Mouse (Mus musculus): ENCODE measurements around the gene Tbc1d17.

Gene Tbc1d17

DNA sequence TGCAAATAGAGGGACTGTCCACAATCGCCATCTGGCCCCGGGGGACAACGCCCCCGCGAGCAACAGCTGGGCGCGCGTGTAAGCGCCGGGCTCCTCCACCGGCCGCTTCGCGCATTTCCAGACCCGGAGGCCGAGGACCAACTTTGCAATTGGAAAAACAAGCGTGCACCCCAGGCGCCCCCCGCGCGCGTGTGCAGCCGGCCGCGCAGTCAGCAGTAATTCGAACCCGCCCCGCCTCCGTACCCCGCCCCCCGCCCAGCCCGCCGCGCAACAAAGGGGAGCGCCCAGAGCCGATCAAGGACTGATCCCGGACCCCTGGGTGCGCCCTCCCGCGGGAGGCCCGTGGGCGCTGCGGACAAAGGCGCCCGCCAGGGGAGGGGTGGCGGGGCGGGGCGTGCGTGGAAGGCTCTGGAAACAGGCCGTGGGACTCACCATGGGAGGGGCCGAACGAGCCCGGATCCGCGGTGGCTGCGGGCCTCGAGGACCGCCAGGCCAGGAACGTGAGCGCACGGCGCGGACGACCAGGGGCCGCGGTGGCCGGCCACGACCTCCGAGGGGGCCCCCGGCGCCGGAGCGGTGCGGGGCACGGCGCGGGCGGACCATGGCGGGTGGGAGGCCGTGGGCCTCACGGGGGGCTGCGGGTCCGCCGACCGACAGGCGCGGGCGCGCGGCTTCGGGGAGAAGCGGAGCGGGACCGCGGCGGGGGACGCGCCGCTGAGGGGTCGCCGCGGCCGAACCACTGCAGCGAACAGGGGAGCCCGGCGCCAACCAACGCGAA, 20.2 kb upstream of the Tbc1d17 start:
- peak; percentile 73 to 78 for DNase-seq (ENCODE audit: low spot score in 2 of 2)

DNA sequence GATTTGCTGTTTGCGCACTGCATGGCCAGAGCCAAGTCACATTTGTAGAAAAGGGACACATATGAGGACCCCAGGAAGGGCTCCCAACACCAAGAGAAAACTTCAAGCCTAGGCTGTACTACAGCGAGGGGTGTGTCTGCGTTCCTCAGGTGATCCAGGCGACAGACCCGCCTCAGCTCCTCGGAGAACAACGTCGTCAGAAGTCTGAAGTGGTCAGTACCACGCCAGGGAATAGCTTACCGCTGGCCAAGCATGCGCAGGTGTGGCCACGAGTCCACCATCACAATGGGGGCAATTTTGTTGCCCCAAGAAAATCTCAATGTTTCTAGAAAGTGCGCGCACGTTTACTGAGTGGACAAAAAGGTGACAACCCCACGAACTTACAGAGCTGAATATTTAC, 19.6 kb upstream of the Tbc1d17 start:
- DNase-seq (ENCODE audit: low spot score in 2 of 2) = peak in 1 of 2 experiments; percentile 42

GRCm38 (mm10) chr7:44867802-44868201, 18.9 kb upstream of the Tbc1d17 start:
- DNase-seq (ENCODE audit: low spot score in 2 of 2) = no peak

DNA sequence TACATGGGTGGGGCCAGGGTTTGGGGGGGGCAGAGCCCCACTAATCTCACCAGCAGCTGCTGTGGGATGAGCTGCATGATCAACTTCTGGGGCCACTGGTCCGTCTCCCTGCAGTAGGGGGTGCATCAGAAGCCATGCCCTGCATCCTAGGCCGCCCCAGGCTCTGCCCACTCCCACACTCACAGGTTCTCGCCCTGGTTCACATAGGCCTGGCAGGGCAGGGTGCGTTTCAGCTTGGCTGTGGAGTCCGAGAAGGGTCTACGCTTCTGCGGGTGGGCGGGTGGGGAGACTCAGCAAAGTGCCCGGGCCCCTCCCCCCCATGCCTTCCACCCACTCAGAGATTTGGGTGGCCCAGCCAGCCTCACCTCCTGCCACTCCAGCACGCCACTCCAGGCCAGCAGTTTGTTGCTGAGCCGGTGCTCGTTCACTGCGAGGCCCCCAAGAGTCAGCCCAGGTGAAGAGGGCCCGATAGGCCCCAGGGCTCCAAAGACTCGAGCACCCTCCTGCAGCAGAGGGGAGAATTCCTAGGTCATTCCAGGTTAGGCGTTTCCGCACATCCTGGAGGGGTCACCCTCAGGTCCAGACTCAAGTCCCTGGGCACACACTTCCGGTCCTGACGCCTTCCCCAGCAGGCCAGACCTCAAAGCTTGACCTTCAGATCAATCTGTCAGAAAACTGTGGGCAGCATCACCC, 18.3 kb upstream of the Tbc1d17 start:
- DNase-seq (ENCODE audit: low spot score in 2 of 2) = peak in 1 of 2 experiments; percentile 30

- peak; percentile 83 for DNase-seq (ENCODE audit: low spot score in 2 of 2)
Observed at GRCm38 (mm10) chr7:44866276-44867009, 17.6 kb upstream of the Tbc1d17 start.

GRCm38 (mm10) chr7:44864595-44865542, 16.0 kb upstream of the Tbc1d17 start:
- DNase-seq (ENCODE audit: low spot score in 2 of 2) = peak in 1 of 2 experiments; percentile 27

GRCm38 (mm10) chr7:44863982-44864494, 15.2 kb upstream of the Tbc1d17 start:
- DNase-seq (ENCODE audit: low spot score in 2 of 2) = no peak

DNA sequence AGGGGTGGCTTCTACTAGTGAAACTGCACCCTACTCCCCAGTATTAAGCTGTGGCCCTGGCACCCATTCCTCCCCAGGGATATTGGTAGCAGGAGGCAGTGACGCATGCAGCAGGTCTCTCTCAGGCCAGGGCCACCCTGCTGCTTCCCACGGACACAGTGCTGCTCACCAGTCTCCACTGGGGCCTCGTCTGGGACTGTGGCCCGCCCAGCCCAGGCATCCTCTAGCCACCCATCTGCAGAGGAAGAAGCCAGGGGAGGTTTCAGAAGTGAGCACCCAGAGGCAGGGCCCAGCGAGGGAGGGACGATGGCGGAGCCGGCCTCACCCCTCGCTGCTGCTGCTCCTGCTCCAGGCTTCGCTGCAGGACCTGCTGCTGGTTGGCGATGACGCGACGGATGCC, 14.3 kb upstream of the Tbc1d17 start:
- DNase-seq (ENCODE audit: low spot score in 2 of 2) = no peak

GRCm38 (mm10) chr7:44862434-44862833, 13.6 kb upstream of the Tbc1d17 start:
- DNase-seq (ENCODE audit: low spot score in 2 of 2) = no peak

- DNase-seq (ENCODE audit: low spot score in 2 of 2) = no peak
Observed at GRCm38 (mm10) chr7:44861429-44861816, 12.5 kb upstream of the Tbc1d17 start.

DNA sequence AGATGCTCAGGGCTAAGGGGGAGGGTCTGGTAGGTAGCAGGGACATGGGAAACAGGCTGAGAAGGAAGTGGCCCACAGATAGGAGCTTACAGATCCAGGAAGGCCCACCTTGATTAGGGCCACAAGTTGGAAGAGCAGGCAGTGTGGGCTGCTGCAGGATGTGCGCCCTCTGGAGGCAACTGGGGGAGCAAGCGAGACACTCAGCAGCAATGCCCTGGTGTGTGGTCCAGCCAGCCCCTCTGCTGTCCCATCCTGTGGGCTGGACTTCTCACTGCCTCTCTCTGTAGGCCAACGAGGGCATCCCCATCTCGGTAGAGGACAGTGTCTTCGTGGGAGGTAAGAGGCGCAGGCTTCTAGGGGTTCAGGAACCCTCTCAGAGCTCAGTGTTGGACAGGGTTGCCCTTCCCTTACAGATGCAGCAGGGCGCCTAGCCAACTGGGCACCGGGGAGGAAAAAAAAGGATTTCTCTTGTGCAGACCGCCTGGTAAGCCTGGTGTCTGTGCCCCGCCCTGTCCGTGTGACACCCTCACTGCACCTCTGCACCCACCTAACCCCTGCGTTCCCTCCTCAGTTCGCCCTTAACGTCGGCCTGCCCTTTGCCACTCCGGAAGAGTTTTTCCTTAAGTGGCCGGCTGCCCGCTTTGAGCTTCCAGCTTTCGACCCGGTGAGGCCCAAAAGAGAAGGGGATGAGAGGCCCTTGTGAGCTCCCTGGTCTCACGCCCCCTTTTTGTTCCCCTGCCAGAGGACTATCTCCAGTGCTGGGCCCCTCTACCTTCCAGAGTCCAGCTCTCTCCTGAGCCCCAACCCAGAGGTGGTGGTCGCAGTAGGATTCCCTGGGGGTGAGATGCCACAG, 11.9 kb upstream of the Tbc1d17 start:
- peak in 1 of 2 experiments; percentile 56 for DNase-seq (ENCODE audit: low spot score in 2 of 2)

DNA sequence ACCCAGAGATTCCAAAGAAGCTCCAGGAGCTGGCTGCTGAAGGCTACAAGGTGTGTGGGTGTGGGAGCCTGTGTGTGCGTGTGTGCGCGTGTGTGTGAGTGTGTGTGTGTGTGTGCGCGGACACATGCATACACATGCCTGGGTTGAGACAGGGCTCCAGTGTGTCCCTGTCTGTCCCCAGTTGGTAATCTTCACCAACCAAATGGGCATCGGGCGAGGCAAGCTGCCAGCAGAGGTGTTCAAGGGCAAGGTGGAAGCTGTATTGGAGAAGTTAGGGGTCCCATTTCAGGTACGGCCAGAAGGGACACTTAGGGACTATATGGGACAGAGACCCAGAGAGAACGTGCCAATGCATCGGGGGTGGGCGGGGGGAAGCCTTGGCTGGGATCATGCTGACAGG, 11.0 kb upstream of the Tbc1d17 start:
- no peak for DNase-seq (ENCODE audit: low spot score in 2 of 2)

DNA sequence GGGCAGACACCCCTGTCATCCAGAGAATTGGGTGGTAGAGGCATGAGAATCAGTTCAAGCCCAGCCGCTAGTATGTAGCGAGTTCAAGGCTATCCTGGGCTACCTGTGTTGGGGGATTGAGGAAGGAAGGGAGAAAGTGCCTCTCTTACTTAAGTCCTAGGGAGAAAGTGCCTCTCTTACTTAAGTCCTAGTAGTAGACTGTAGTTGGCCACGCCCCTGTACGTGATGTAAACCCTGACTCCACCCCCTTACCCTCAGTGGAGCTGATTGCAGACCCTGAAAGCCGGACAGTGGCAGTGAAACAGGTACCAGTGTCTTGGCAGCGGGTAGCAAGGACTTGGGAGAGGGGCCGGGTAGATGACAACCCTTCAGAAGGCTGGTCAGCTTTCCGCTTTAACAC, 9.0 kb upstream of the Tbc1d17 start:
- no peak for DNase-seq (ENCODE audit: low spot score in 2 of 2)

DNA sequence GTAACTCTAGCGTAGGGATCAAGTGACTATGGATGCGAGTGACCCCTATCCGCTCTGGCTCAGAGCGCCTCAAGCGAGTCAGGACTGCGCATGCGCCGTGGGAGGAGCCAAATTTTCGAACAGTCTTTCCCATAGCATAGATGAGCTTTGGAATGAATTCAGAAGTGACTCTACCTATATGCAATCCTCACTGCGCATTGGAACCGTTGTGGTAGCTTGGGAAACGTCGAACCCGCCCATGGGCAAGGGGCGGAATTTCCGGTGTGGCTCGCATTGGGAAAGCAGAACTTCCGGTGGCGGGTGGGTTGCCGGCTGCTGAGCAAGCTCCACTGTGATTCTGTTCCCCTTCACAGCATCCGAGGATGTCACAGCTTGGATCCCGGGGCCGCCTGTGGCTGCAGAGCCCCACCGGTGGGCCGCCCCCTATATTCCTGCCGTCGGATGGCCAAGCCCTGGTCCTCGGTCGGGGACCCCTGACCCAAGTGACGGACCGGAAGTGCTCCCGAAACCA, 8.2 kb upstream of the Tbc1d17 start, which contains the start of gene Pnkp:
Gene Pnkp, plus strand, starts transcription at position 98 of the 511 bp plus-strand sequence.
- peak; percentile 83 to 89 for DNase-seq (ENCODE audit: low spot score in 2 of 2)

GRCm38 (mm10) chr7:44856265-44856916, 7.5 kb upstream of the Tbc1d17 start:
- no peak for DNase-seq (ENCODE audit: low spot score in 2 of 2)

DNA sequence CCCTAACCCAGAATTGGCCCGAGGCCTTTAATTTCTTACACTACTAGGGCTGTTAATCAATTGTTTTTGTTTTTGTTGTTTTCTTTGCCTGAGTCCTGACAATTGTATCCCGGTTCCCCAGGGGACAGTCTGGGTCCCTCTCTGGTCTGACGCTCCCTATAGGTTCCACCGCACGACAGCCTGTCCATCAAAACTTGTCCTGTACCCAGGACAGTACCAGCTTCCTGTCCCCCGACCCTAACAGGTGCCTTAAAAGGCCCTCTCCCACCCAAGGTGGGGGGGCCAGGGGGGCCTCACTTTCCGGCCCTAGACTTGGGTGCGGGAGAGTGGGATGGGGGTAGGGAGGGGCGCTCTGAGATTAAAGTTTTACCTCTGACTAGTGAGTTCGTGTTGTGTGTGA, 6.2 kb upstream of the Tbc1d17 start:
- no peak for DNase-seq (ENCODE audit: low spot score in 2 of 2)

DNA sequence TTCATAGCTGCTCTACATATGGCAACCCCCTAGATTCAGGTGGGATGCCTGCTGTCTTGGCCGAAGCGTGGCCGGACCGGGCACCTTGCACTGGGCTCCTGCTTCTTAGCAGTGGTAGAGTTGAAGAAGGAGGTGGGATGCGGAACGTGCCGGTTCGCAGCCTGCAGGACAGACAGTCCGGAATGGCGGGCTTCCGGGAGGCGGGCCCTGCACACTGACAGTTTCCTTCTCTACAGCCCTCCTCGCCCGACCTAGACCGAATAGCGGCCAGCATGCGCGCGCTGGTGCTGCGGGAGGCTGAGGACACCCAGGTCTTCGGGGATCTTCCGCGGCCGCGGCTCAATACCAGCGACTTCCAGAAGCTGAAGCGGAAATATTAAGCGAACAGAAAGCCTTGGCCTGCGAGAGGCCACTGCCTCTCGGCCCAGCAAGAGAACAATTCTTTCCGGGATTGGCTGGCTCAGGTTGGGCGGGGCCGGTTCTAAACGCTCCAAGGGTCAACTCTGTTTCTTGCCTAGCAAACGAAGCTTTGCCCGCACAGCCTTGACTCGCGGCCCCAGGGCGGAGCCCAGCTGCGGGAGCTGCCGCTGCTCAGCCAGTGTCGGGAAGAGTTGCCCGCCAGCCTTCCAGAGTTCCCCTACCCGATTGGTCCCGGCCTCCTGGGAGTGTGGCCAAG, 5.6 kb upstream of the Tbc1d17 start:
- DNase-seq (ENCODE audit: low spot score in 2 of 2) = peak; percentile 91 to 93

DNA sequence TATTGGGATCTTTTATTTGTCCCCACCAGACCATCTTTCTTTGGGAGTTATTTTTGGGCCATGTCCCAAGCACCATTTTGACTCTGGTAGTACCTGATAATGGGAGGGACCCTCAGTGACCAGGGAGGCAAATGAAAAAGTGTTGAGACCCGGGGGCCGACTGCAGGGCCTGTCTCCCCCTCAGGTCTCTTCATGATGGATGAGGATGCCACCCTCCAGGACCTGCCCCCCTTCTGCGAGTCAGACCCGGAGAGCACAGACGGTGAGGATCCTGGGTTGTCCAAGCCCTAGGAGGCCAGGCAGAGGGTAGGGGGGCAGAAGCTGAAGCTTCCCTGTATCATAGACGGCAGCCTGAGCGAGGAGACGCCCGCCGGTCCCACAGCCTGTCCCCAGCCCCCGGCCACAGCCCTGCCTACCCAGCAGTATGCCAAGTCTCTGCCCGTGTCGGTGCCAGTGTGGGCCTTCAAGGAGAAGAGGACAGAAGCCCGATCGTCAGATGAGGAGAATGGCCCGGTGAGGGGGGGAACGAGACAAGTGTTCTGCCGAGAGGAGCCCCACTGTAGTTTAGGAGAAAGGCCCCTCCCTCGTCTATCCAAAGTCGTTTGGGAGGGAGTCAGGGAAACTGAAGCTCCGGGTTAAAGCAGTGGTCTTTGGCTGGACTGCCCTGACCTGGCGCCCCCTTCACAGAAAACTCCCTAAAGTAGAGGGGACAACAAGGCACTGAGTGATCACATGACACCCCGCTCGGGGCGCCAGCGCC, 4.9 kb upstream of the Tbc1d17 start:
- DNase-seq (ENCODE audit: low spot score in 2 of 2) = no peak
